Mouse (Mus musculus) layer of hippocampus, postnatal 36 days (tissue): Measurements from ENCODE around the gene Dip2b. TPM values are rescaled to one million over a fixed set of nuclear protein-coding genes. Genes with fewer than 3 reads are reported as not detected.

ENCODE experiments used
- DNase-seq, 2 experiments: peaks; one replicate each; pipeline ENCODE4 v3.0.0; 2022
- total RNA-seq, 2 experiments: library from RNA; stranded (reverse); gene quantifications; 2 replicates each; pipeline ENCODE4 v1.2.3; 2021

Gene Dip2b
- total RNA-seq, 2 experiments from 2014 or later: 48.5 to 58.8 TPM

- no peak for DNase-seq
Measured at GRCm38 (mm10) chr15:100084882-100085281, 46.4 kb downstream of the Dip2b start.

GRCm38 (mm10) chr15:100088021-100088420 is 49.6 kb downstream of the Dip2b start:
- DNase-seq: no peak

DNA sequence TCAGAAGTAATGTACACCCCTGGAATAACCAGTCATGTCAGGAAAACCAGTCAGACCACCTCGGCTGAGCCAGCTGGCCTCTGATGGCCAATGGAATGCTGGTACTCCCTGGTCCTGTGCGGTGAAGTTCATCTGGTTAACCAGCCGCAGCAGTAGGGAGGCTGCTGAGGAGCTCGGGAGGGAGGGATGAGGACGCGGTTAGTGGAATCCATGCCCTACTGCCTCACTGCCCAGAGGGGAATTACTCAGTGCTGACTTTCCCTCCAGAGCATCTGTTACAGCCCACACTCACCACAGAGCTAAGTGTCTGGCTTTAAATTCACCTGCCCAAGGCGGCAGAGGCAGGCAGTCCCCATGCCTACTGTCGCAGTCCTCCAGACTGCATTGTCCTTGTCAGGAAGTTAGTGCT is 51.2 kb downstream of the Dip2b start:
- DNase-seq: no peak

GRCm38 (mm10) chr15:100091818-100092217 is 53.4 kb downstream of the Dip2b start:
- no peak for DNase-seq

DNA sequence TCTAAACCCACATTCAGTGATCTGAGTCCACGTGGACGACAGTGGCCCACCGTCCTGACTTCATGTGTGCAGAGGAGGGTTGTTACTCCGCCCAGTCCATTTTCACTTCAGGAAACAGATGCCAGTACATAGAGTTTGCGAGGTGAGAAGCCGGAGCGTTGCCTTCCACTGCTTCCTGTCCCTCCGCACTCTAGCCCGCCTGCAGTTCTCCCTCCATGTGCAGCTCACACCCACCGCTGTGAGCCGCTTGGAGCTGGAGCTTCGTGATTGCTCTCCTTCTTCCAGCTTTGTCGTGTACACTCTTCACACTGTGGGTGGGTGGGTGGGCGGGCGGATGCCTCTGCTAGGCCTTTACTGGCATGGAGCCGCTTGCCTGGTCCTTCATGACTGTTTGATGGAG is 53.8 kb downstream of the Dip2b start:
- no peak for DNase-seq

GRCm38 (mm10) chr15:100096587-100097428 is 58.3 kb downstream of the Dip2b start:
- DNase-seq: no peak

GRCm38 (mm10) chr15:100100336-100100735 is 61.9 kb downstream of the Dip2b start:
- DNase-seq: no peak

GRCm38 (mm10) chr15:100101206-100101605 is 62.7 kb downstream of the Dip2b start:
- no peak for DNase-seq

DNA sequence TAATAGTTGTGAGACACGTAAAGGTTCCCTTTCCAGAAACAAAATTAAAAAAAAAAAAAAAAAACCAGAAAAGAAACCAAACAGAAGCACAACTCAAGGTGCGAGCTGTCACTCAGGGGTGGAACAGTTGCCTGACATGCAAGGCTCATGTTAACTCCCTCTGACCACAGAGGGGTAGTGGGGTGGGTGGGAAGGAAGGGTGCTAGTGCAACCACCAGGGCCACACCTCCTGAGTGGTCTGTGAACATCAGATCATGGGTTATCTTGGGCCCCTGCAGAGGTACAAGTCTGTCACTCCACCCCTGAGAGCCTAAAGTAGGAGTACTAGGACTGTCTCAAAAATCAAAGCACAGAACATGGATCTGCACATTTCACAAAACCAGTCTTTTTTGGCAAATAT is 65.7 kb downstream of the Dip2b start:
- no peak for DNase-seq

DNA sequence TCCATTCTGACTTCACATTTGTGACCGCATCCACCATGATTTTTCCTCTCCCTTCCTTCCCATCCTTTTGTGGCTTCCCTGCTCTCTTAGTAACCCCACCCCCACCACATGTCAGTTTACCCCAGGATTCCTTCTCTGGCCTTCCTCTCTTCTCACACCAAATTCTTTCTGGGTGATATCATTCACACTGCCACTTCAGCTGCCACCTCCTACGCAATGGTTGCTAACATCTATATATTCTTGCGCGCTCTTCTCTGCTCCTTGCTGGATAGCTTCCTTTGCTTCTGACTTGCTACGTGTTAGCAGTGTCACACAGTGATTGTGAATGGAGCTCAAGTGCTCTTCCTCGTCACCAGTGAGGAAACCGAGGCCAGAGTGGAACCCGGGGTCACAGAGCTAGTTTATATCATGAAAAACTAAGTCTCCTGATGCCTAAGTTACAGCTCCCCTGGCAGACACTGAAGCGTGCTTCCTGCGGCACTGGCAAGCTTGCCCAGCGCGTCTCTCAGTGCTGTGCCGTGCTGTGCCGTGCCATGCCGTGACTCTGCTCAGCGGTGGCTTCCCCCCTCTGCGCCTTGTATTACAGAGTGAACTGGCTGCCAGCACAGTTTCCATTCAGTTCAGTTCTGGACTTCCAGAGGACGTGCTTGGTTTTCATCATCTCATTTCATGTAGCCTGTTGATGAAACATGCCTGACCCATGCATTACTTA is 69.8 kb downstream of the Dip2b start:
- peak in 1 of 2 experiments; percentile 23 for DNase-seq

DNA sequence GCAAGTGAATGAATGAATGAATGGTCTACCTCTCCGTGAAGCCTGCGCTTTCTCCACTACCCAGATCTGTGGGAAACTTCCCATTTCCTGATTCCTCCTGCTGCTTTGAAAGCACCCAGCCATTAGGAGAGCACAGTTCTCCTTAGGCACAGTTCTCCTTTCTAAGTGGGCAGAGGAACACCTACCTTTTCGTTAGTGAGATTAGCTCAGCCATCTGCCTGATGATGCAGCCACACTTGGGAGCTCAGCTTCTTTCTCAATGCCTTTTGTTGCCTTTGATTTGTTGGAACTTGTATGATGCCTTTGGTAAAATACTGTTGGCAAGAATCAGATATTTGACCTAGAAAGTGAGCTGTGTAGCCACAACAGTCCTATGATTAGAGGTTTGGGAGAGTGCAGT is 71.5 kb downstream of the Dip2b start:
- no peak for DNase-seq

DNA sequence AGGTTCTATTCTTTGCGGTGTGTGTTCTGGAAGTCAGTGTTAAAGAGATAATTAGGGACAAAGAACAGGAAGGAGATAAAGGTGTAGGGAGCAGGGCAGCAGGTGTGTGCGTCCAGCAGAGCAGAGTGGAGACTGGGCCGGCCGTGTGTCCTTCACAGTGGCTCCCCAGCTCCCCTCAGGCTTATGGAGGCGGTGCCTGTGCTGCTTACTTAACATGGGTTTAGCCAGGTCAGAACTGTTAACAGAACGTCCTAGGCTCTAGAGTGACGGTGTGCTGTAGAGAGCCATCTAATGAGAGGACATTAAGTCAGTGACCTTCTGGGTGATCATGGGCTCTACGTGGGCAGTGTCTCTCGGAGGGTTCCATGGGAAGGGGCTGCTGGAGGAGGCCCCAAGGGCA is 73.4 kb downstream of the Dip2b start:
- no peak for DNase-seq

- no peak for DNase-seq
Measured at GRCm38 (mm10) chr15:100112309-100112966, 74.0 kb downstream of the Dip2b start.

GRCm38 (mm10) chr15:100113343-100114275 is 75.1 kb downstream of the Dip2b start:
- no peak for DNase-seq

GRCm38 (mm10) chr15:100115416-100115815 is 77.0 kb downstream of the Dip2b start:
- DNase-seq: no peak

GRCm38 (mm10) chr15:100116325-100116724 is 77.9 kb downstream of the Dip2b start:
- no peak for DNase-seq

DNA sequence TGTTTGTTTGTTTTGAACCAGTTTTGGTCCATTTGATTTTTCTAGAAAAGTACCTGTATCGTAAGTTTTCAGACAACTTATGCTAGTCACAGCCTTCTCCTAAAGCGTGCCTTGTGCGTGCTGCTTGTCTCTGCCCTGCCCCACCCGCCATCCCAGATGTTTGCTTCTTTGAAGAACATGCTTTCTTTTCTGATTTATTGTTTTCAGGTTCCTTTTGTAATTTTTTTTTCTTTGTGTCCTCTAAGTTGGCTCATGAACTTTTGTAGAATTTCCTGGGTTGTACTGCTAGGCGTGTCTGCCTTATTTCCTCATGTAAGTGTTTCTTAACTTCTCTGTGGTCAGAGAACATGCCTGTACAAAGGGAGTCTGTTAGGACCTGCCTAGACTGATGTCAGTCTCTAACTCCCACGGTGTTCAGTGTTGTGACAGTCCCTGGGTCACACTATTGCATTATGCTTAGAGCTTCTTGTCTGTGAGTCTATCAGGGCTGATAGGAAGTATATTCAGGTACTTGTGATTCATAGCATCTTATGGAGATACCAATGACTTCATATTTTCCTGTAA is 80.8 kb downstream of the Dip2b start:
- DNase-seq: no peak

DNA sequence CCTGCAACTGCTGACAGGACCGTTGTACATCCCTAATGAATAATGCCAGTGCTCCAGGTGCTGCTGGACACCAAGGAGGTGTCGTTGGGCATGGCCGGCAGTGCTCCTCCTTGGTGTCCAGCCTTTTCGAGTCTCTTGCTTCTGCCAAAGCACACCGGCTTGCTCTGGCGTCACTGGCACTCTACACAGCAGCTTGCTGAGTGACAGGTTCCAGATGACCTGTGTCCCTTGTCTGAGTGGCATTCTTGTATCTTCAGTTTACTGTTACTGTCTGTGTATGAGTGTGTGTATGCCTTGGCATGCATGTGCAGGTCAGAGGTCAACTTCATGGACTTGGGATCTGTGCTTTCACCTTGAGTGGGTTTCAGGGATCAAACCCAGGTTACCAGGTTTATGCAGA is 83.0 kb downstream of the Dip2b start:
- DNase-seq: no peak

- no peak for DNase-seq
Measured at GRCm38 (mm10) chr15:100123867-100124266, 85.4 kb downstream of the Dip2b start.

DNA sequence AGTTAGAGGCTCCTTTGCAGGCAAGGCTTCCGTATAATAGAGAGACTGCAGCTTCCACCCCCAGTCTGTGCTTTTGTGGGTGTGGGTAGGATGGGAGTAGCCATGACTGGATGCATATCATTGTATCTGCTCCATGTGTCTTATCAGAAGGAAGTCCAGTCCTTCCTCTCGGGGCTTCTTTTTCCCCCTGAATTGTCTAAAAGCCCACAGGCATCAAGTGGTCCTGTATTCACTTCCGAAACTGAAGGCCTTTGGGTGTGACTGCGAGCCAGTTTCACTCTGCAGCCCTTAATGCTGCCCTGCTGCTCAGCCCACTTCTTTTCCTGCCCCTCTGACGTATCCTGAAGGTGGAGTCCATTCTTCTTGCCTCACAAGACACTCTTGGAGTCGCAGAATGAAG is 86.8 kb downstream of the Dip2b start:
- DNase-seq: no peak

DNA sequence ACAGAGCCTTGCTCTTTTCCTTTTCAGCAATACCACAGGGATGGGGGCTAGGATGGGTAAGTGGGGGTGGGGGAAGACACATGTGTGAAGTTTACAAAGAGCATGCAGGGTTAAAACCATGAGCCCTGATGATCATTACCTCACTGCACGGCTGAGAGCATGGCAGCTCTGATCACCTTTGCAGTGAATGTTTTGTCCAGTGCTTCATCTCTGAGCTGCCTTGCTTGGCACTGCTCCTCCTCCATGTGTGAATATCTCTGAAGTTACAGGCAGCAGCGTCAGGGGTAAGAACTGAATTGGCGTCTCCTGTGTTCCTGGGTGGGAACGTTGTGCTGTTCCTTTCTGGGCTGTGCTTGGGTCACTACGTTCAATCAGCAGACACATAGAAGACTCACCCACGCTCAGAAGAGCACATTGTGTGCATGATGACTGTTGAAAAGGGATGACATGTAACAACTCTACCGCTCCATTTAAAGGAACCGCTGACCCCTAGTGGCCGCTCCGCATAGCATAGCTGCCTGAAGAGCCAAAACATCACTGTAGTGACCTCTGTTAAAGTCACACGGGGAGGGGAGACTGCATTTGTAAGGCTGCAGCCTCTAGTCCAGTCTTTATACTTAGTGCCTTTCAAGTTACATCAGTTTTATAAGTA is 88.1 kb downstream of the Dip2b start:
- peak; percentile 75 to 81 for DNase-seq
